Mouse (Mus musculus): Measurements from ENCODE around the gene Gm42669.

DNA sequence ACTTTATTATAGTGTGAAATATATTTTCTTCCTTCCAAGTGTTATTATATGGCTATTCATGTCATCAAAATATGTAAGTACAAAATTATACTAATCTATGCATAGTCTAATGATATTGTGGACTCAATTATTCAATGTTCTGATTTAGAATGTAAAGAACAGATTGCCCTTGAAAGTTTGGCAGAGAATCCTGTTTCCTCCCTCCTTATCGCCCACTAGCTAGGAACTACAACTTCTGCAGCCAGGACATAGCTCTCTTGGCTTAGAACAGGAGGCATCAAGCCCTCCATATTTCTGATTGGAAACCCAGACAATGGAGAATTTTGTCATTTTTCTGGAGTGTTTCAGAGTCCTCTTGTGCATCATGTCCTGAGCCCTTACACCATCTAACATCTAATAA, 6.7 kb upstream of the Gm42669 start:
- TF ChIP-seq CTCF (IDR thresholded peaks at IDR 0.05; ENCODE audit: extremely low read depth, insufficient read length, insufficient replicate concordance, low read depth, low read length) (no peak), POLR2A (IDR thresholded peaks at IDR 0.05; ENCODE audit: low read depth, low read length) (no peak)
